Mouse (Mus musculus): ENCODE data around the gene Acvr1. TPM values are rescaled to one million over a fixed set of nuclear protein-coding genes. Genes with fewer than 3 reads are reported as not detected.

Gene Acvr1
- polyA plus RNA-seq, 1 experiment from 2014 or later, result 3.0 TPM

GRCm38 (mm10) chr2:58505306-58506090 lies 61.5 kb downstream of the Acvr1 start:
- no peaks in the 10 kb centered on the region for H3K27me3 ChIP-seq (ENCODE audit: poor library complexity, severe bottlenecking)
- H3K36me3 ChIP-seq (replicated peaks), result peaks cover 4% of the 10 kb centered on the region; the same call in 1 of the 2 replicates
- no peak overlapping the region for H3K4me3 ChIP-seq
- H3K4me1 ChIP-seq, result peaks cover 6% of the 10 kb centered on the region
- no peaks in the 10 kb centered on the region for H3K9me3 ChIP-seq
- WGBS, result 90% methylated on average over 9 of the region's 9 CpGs
- DNase-seq (ENCODE audit: extremely low spot score, low spot score), result no peak
- H3K27ac ChIP-seq, result no peak overlapping the region

- DNase-seq (ENCODE audit: extremely low spot score, low spot score), result no peak
- 76% methylated on average over 8 of the region's 8 CpGs for WGBS
- H3K9me3 ChIP-seq, result no peaks in the 10 kb centered on the region
Measured at GRCm38 (mm10) chr2:58496647-58497410, 70.1 kb downstream of the Acvr1 start.

GRCm38 (mm10) chr2:58495271-58495670 lies 71.7 kb downstream of the Acvr1 start:
- no peak overlapping the region for H3K27ac ChIP-seq
- no peaks in the 10 kb centered on the region for H3K27me3 ChIP-seq (ENCODE audit: poor library complexity, severe bottlenecking)
- 85% methylated on average over 3 of the region's 3 CpGs for WGBS
- no peak overlapping the region for H3K4me3 ChIP-seq
- peaks cover 2% of the 10 kb centered on the region; the same call in 1 of the 2 replicates for H3K9me3 ChIP-seq
- H3K36me3 ChIP-seq (replicated peaks), result peaks cover 5% of the 10 kb centered on the region
- H3K4me1 ChIP-seq, result peaks cover 35% of the 10 kb centered on the region
- DNase-seq (ENCODE audit: extremely low spot score, low spot score), result no peak

More at GRCm38 (mm10) chr2:58496647-58497410, 70.1 kb downstream of the Acvr1 start:
- Histone ChIP-seq H3K4me3 (no peak overlapping the region), H3K27ac (no peak overlapping the region), H3K27me3 (ENCODE audit: poor library complexity, severe bottlenecking) (no peaks in the 10 kb centered on the region), H3K36me3 (replicated peaks) (peaks cover 5% of the 10 kb centered on the region), H3K4me1 (peaks cover 35% of the 10 kb centered on the region)

- H3K36me3 ChIP-seq (replicated peaks), result peaks cover 14% of the 10 kb centered on the region
- peak overlapping the region; percentile 62 for H3K27ac ChIP-seq
- peaks cover 2% of the 10 kb centered on the region; the same call in 1 of the 2 replicates for H3K9me3 ChIP-seq
- peaks cover 43% of the 10 kb centered on the region for H3K4me1 ChIP-seq
- peak; percentile 30 for DNase-seq (ENCODE audit: extremely low spot score, low spot score)
- peak overlapping the region; percentile 21 for H3K4me3 ChIP-seq
- no peaks in the 10 kb centered on the region for H3K27me3 ChIP-seq (ENCODE audit: poor library complexity, severe bottlenecking)
- 43% methylated on average over 18 of the region's 18 CpGs for WGBS
Measured at GRCm38 (mm10) chr2:58493685-58494635, 73.0 kb downstream of the Acvr1 start.

GRCm38 (mm10) chr2:58489275-58489674 lies 77.7 kb downstream of the Acvr1 start:
- H3K9me3 ChIP-seq, result peaks cover 2% of the 10 kb centered on the region; the same call in 1 of the 2 replicates
- H3K36me3 ChIP-seq (replicated peaks), result peaks cover 12% of the 10 kb centered on the region
- no peak for DNase-seq (ENCODE audit: extremely low spot score, low spot score)
- WGBS, result 89% methylated on average over 9 of the region's 9 CpGs
- H3K27me3 ChIP-seq (ENCODE audit: poor library complexity, severe bottlenecking), result no peaks in the 10 kb centered on the region
- no peak overlapping the region for H3K4me3 ChIP-seq
- no peak overlapping the region for H3K27ac ChIP-seq
- H3K4me1 ChIP-seq, result peaks cover 58% of the 10 kb centered on the region

GRCm38 (mm10) chr2:58488404-58488803 lies 78.6 kb downstream of the Acvr1 start:
- WGBS, result 94% methylated on average over 8 of the region's 8 CpGs
- DNase-seq (ENCODE audit: extremely low spot score, low spot score), result no peak
- Histone ChIP-seq H3K9me3 (peaks cover 2% of the 10 kb centered on the region; the same call in 1 of the 2 replicates), H3K36me3 (replicated peaks) (peaks cover 13% of the 10 kb centered on the region), H3K27me3 (ENCODE audit: poor library complexity, severe bottlenecking) (no peaks in the 10 kb centered on the region), H3K4me3 (no peak overlapping the region), H3K27ac (no peak overlapping the region), H3K4me1 (peaks cover 54% of the 10 kb centered on the region)

- Histone ChIP-seq H3K4me3 (no peak overlapping the region), H3K4me1 (peaks cover 44% of the 10 kb centered on the region), H3K9me3 (peaks cover 2% of the 10 kb centered on the region; the same call in 1 of the 2 replicates), H3K36me3 (replicated peaks) (peaks cover 13% of the 10 kb centered on the region), H3K27ac (peak overlapping the region; percentile 63), H3K27me3 (ENCODE audit: poor library complexity, severe bottlenecking) (no peaks in the 10 kb centered on the region)
- WGBS, result 87% methylated on average over 3 of the region's 3 CpGs
- no peak for DNase-seq (ENCODE audit: extremely low spot score, low spot score)
Measured at GRCm38 (mm10) chr2:58487279-58487560, 79.7 kb downstream of the Acvr1 start.

- 59% methylated on average over 13 of the region's 14 CpGs for WGBS
- H3K4me3 ChIP-seq, result no peak overlapping the region
- no peaks in the 10 kb centered on the region for H3K27me3 ChIP-seq (ENCODE audit: poor library complexity, severe bottlenecking)
- DNase-seq (ENCODE audit: extremely low spot score, low spot score), result no peak
- H3K36me3 ChIP-seq (replicated peaks), result peaks cover 13% of the 10 kb centered on the region
- peak overlapping the region; percentile 63 for H3K27ac ChIP-seq
- H3K9me3 ChIP-seq, result peaks cover 2% of the 10 kb centered on the region; the same call in 1 of the 2 replicates
- peaks cover 44% of the 10 kb centered on the region for H3K4me1 ChIP-seq
Measured at GRCm38 (mm10) chr2:58486441-58487278, 80.3 kb downstream of the Acvr1 start.

GRCm38 (mm10) chr2:58485683-58486082 lies 81.3 kb downstream of the Acvr1 start:
- no peaks in the 10 kb centered on the region for H3K27me3 ChIP-seq (ENCODE audit: poor library complexity, severe bottlenecking)
- peaks cover 13% of the 10 kb centered on the region for H3K36me3 ChIP-seq (replicated peaks)
- H3K4me3 ChIP-seq, result no peak overlapping the region
- 90% methylated on average over 3 of the region's 3 CpGs for WGBS
- DNase-seq (ENCODE audit: extremely low spot score, low spot score), result no peak
- no peaks in the 10 kb centered on the region; the same call in 1 of the 2 replicates for H3K9me3 ChIP-seq
- H3K4me1 ChIP-seq, result peaks cover 44% of the 10 kb centered on the region
- no peak overlapping the region for H3K27ac ChIP-seq

GRCm38 (mm10) chr2:58485152-58485551 lies 81.8 kb downstream of the Acvr1 start:
- DNase-seq (ENCODE audit: extremely low spot score, low spot score), result no peak
- H3K27me3 ChIP-seq (ENCODE audit: poor library complexity, severe bottlenecking), result no peaks in the 10 kb centered on the region
- peaks cover 44% of the 10 kb centered on the region for H3K4me1 ChIP-seq
- 89% methylated on average over 4 of the region's 4 CpGs for WGBS
- H3K9me3 ChIP-seq, result no peaks in the 10 kb centered on the region; the same call in 1 of the 2 replicates
- no peak overlapping the region for H3K27ac ChIP-seq
- H3K4me3 ChIP-seq, result no peak overlapping the region
- H3K36me3 ChIP-seq (replicated peaks), result peaks cover 13% of the 10 kb centered on the region

- Histone ChIP-seq H3K27ac (peak overlapping the region; percentile 53), H3K4me1 (peaks cover 43% of the 10 kb centered on the region), H3K9me3 (no peaks in the 10 kb centered on the region; the same call in 1 of the 2 replicates), H3K36me3 (replicated peaks) (peaks cover 11% of the 10 kb centered on the region), H3K27me3 (ENCODE audit: poor library complexity, severe bottlenecking) (no peaks in the 10 kb centered on the region), H3K4me3 (no peak overlapping the region)
- WGBS, result 80% methylated on average over 7 of the region's 7 CpGs
- no peak for DNase-seq (ENCODE audit: extremely low spot score, low spot score)
Measured at GRCm38 (mm10) chr2:58484284-58484965, 82.5 kb downstream of the Acvr1 start.

Measured in forebrain, embryonic 10.5 days (tissue).